Mouse (Mus musculus) lung, postnatal 25 days (tissue): ENCODE measurements at regions not wholly inside any gene's neighbourhood (a gene's known extent, or its start where the extent isn't known, plus 50 kb on each side); places are given as distances from the start of the nearest gene placed in this dataset.

Experiments used
- DNase-seq: peaks from one replicate; pipeline ENCODE4 v3.0.0; 2022; ENCODE audit warnings: low spot score

- no peak for DNase-seq
These were observed 187.9 kb upstream of the Runx1 start for GRCm38 (mm10) chr16:93013881-93014280.

DNA sequence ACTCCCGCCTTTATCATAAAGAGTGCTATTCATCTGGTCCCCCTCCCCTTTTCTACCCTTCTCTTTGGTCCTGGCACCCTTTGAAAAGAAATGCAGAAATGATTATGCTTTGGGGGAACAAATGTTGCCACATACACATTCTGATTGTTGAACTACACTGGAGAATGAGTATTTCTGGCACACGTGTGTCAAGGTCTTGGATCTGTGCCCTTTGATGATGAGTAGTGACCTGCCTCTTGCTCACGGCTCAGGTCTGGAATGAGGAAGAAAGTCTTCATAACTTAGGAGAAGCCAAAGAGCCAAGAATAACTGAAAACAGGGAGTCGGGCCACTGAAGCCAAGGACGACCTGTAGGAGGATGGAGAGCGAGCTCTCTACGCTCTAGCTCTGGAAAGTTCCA lies 187.3 kb upstream of the Runx1 start:
- no peak for DNase-seq

DNA sequence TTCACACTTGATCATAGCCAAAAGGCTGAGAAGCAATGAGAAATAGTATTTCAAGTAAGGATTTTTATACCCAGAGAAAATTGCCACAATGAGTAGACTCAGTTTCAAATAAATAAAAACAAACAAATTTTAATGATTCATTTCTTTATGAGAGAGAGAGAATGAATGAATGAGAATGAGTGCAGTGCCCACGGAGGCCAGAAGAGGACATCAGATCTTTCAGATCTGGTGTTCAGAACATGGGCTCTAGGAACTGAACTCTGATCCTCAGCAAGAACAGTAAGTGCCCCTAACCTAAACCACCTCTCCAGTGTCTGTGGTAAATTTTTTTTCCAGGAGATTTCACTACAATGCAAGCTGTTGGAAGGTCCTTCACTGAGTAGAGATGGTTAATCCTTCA lies 185.5 kb upstream of the Runx1 start:
- DNase-seq, result no peak

DNA sequence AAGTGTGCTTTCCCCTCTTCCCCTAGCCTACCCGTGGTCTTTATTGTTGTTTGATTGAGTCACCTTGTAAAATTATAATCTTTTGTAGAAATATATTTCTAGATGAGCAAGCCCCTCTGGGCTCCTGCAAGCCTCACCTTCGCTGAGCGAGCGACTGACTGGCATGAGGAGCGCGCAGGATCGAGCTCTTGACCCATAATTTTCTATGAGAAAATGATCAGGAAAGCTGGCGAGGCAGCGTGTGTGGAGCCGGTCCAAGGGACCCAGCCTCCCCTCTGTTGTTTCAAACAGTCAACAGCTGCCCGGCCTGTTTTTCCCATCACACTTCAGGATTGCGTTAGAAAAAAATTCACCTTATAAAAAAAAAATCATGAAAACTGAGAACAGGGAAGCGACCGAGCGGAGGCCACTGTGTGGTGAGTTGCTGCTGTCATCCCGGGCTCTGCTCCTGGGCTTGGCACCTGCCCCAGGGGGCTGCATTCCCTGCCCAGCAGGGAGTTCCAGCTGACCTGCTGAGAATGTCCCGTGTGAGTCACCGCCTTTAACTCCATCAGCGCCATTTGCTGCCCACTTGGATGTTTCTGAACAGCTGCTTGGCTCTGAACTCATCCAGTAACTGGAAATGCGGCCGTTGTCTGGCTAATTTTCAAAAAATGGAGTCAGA lies 180.5 kb upstream of the Runx1 start:
- DNase-seq, result no peak

DNA sequence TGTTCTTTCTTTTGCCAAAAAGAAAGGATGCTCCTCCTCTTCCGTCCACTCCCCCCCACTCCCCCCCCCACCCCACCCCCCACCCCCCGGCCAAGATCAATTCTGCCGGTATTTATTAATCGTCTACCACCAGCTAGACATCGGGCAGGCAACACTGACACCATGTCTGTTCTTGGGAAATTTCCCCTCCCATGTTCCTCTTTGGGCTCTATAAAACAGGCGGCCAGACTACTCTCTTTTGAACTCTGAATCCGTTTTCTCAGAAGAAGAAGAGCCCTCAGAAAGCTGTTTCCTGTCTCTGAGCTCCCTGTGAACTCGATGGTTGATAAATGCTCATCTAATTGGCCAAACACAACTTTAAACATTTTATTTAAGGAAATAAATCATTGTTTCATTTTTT lies 179.5 kb upstream of the Runx1 start:
- no peak for DNase-seq

DNA sequence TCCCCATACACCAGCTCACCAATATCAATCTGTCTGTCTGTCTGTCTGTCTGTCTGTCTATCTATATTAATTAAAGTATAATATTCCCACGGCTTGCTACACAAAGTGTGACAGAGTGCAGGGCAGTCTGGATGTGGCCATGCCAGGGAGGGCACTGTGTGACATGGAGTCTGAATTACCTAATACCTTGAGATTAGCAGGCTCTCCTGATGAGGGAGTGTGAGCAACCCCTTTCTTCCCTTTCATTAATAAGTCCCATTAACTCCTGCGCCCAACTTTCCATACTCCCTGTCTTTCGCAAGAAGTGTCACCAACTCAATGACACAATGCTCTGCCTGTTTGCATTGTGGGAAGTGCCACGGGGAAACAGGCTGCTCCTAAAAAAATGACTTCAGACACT lies 177.9 kb upstream of the Runx1 start:
- no peak for DNase-seq

- DNase-seq, result no peak
These were observed 172.7 kb upstream of the Runx1 start for GRCm38 (mm10) chr16:92998689-92999088.

DNA sequence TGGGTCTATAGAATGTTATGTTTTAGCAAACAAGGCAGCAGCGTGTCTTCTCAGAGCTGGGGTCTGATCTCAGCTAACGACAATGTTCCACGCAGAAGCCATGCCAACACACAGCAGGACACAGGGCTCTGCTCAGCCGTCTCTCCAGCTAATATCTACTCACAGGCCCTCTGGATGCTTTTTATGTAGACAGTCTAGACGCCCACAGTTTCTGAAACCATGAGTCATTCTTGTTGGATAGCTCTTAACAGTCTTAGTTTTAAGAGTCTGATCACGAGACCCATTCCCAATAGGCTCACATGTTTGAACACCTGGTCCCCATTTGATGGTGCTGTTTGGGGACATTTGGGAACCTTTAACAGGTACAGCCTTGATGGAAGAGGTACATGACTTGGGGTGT lies 171.7 kb upstream of the Runx1 start:
- DNase-seq, result no peak

DNA sequence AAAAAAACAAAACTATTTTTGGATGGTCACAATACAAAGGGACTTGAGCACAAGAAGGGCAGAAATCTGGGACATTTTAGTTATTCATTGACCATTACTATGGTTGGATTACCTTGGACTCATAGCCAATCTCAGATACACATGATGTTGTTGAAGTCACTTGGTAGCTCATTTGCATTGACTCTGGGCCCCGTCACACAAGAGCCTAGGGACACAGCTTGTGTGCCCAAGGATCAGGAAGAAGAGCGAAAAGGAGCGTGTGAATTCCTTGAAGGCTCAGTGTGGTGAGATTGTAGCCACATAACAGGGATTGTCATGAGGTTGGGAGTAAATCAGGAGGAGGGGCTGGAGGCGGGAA lies 170.0 kb upstream of the Runx1 start:
- DNase-seq, result no peak

DNA sequence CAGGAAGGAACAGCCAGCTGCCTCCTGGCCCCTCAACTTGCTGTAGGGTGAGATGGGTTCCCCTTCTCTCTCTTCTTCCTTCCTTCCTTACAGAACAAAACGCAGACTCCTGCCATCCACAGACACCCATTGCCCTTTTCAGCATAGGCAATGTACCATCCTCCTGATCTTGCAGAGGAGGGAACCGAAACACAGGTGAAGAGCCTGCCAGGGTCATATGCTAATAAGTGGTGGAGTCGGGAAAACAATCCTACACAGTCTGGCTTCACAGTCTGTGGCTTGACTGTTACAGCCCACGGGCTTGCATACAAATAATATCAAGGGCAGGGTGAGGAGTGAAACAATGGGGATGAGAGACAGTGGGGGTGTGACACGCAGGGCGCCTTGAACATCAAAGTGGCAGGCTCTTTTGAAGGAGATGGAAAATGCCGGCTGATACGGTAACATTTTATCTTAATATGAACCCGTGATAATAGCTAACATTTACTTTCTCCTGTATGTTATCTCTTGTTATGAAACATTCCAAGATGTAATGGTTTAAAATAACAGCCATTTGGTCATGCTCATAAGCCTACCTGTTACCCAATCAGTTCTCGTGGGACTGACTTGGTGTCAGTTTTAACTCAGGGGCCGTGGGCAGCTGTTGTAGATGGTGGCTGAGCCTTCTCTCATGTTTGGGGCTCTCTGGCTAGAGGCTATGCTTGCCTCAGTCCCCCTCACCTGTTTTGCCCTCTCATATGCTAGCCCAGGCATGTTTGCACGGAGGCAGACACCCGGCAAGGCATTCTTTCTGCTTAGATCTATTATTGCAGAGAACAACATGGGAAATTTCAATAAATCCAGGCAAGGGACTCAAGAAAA lies 169.4 kb upstream of the Runx1 start:
- DNase-seq, result no peak

DNA sequence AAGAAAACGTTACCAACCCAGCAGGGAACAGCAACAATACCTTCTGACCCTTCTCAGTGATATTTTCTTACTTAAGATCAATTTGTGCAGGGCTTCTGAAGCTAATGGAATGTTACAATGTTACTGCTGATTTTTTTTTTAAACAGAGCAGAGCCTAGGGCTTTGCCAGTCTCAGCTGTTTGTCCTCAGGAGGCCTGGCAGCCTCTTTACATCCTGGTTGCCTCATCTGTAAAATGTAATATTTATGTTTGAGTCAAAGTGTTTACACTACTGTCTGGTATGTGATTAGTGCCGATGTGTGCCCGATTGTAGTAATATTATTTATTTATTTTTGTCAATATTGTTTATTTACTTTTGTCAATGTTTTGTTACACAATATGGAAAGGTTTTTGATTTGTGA lies 166.9 kb upstream of the Runx1 start:
- no peak for DNase-seq

GRCm38 (mm10) chr16:92991405-92991804 lies 165.5 kb upstream of the Runx1 start:
- no peak for DNase-seq

GRCm38 (mm10) chr16:92988416-92988815 lies 162.5 kb upstream of the Runx1 start:
- no peak for DNase-seq

GRCm38 (mm10) chr16:92988000-92988399 lies 162.1 kb upstream of the Runx1 start:
- no peak for DNase-seq

GRCm38 (mm10) chr16:92985768-92986167 lies 159.8 kb upstream of the Runx1 start:
- DNase-seq, result no peak

GRCm38 (mm10) chr16:92982934-92983333 lies 157.0 kb upstream of the Runx1 start:
- no peak for DNase-seq

- no peak for DNase-seq
These were observed 153.8 kb upstream of the Runx1 start for GRCm38 (mm10) chr16:92979620-92980330.

GRCm38 (mm10) chr16:92976097-92976496 lies 150.1 kb upstream of the Runx1 start:
- no peak for DNase-seq

- DNase-seq, result no peak
These were observed 149.1 kb upstream of the Runx1 start for GRCm38 (mm10) chr16:92975090-92975489.

DNA sequence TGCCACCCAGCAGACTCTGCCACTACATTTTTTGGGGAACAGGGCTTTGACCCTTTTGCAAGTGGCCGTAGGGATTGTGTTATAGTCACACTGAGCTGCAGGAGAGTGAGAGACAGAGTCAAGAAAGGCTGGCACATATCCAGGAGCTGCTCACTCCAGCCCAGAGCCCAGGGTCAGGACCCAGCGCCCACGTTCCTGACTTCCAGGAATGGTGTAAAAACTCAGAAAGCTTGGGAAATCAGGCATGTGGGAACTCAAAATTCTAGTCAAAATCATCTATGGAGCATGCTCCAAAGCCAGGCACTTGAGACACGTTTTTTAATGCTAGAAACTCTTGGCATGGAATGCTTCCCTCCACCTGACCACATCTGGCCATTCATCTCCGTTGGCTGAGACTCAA lies 146.7 kb upstream of the Runx1 start:
- no peak for DNase-seq

- no peak for DNase-seq
These were observed 146.0 kb upstream of the Runx1 start for GRCm38 (mm10) chr16:92971956-92972355.

- no peak for DNase-seq
These were observed 144.6 kb upstream of the Runx1 start for GRCm38 (mm10) chr16:92970587-92970986.

- no peak for DNase-seq
These were observed 143.1 kb upstream of the Runx1 start for GRCm38 (mm10) chr16:92969036-92969435.
